Mouse (Mus musculus) embryonic stem cell, embryonic (primary cell): Measurements from ENCODE around the gene Zmym2.
"Not testable (repeated sequence)": the region's sequence is repeated elsewhere in the genome, so short reads cannot be mapped to it uniquely, and the experiment has no call there.

Source experiments
- CTCF ChIA-PET, 4 experiments: fragments of 300-600 bp in 2 of 4; fragments of 350-600 bp in 2 of 4; sonication (Branson Sonifier 250); formaldehyde crosslinking; loops; one replicate each; lab custom pipeline; 2022; ENCODE audit warnings: inconsistent platforms in 2 of 4; lab: Charles Lee
- POLR2A ChIA-PET, 4 experiments: fragments of 300-600 bp in 2 of 4; fragments of 350-600 bp in 2 of 4; sonication (Branson Sonifier 250); formaldehyde crosslinking; loops; one replicate each; lab custom pipeline; 2022; ENCODE audit warnings: antibody characterized with exemption in 4 of 4, inconsistent platforms in 1 of 4; lab: Charles Lee

The Zmym2 gene

GRCm38 (mm10) chr14:56886594-56887513 is at the start of gene Zmym2:
TSS of gene Zmym2 (plus strand) at chr14:56886653.
- CTCF ChIA-PET, result interaction anchor here in 2 of 4 experiments (0.8 to 1.1 kb wide), 2 partner anchors 11 to 100 kb away, joined by 3 to 8 read pairs; no protein-coding TSS in a partner anchor
- POLR2A ChIA-PET, result interaction anchor here in 3 of 4 experiments (0.7 to 1.4 kb wide), 6 partner anchors 9 to 101 kb away, joined by 3 to 14 read pairs (median 4); no protein-coding TSS in a partner anchor

DNA sequence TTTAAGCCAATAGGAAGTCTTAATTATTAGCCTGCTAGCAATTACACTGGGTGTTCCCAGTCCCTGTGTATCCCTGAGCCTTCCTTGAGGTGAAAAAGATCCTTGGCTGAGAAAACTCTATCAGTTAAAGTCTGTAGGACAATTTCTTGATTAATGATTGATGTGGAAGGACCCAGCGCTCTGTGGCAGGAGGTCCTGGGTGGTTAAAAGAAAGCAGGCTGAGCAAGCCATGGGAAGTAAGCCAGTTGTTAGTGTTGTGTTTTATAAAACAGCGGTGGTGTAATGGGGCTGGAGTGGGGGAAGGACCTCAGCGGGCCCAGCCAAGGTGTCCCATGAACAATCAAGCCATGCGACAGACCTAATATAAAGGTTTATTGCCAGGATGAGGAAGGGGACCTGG is 42.4 kb upstream of the Zmym2 start:
- CTCF ChIA-PET, result no interaction called here

GRCm38 (mm10) chr14:56844507-56844906 is 41.9 kb upstream of the Zmym2 start:
- CTCF ChIA-PET, result no interaction called here
- POLR2A ChIA-PET, result interaction anchor here in 3 of 4 experiments (0.5 to 1.1 kb wide), 6 partner anchors 9 to 40 kb away, joined by 3 to 7 read pairs (median 3); no protein-coding TSS in a partner anchor

More for the DNA sequence above, 42.4 kb upstream of the Zmym2 start:
- POLR2A ChIA-PET, result interaction anchor here in 3 of 4 experiments (0.6 to 1.1 kb wide), 5 partner anchors 8 to 39 kb away, joined by 3 to 7 read pairs (median 3); no protein-coding TSS in a partner anchor

GRCm38 (mm10) chr14:56848322-56848721 is 38.1 kb upstream of the Zmym2 start:
- CTCF ChIA-PET, result no interaction called here
- POLR2A ChIA-PET, result interaction anchor here in 2 of 4 experiments (0.8 to 1.5 kb wide), 4 partner anchors 14 to 276 kb away, joined by 3 to 8 read pairs (median 4); no protein-coding TSS in a partner anchor

DNA sequence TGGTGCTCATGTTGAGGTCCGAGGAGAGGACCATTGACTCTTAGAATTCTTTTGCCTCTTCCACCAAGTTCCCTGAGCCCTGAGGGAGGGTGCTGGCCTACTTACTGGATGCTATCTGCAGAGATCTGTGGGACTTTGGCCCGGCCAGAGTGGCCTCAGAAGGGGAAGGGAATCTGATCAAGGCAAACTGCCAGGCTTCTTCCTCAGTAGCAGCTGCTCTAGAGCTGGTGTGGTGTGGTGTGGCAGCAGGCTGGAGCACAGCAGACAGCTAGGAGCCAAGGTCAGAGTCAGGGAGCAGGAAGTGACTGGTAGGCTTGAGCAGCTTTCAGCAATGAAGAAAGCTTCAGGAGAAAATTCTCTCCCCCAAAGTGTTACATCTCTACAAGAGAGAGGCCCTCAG is 36.8 kb upstream of the Zmym2 start:
- ChIA-PET CTCF (interaction anchor here in 1 of 4 experiments (0.6 kb wide), 1 partner anchor 58 kb away, joined by 8 read pairs; no protein-coding TSS in a partner anchor), POLR2A (no interaction called here)

DNA sequence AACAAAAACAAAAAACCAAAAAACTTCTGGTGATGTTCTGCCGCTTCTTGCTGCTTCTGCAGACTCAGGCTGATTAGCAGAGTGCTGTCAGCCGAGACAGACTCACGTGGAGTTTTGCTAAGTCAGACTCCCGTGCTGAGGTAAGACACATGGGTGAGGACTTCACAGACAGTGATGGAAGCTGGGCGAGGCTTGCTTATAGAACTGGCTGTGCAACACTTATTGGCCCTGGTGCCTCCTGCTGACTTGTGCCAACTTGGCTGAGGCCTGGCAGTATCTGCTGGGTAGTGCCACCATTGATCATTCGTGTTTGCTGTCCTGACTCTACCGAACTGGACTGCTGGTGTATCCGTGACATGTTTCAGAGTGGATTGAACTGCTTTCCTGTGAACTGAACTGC is 22.4 kb upstream of the Zmym2 start:
- POLR2A ChIA-PET, result no interaction called here

GRCm38 (mm10) chr14:56864641-56865040 is 21.8 kb upstream of the Zmym2 start:
- ChIA-PET CTCF (no interaction called here), POLR2A (interaction anchor here in 1 of 4 experiments (1.5 kb wide), 1 partner anchor 20 kb away, joined by 3 read pairs; no protein-coding TSS in a partner anchor)

More for the DNA sequence above, 22.4 kb upstream of the Zmym2 start:
- CTCF ChIA-PET, result no interaction called here

DNA sequence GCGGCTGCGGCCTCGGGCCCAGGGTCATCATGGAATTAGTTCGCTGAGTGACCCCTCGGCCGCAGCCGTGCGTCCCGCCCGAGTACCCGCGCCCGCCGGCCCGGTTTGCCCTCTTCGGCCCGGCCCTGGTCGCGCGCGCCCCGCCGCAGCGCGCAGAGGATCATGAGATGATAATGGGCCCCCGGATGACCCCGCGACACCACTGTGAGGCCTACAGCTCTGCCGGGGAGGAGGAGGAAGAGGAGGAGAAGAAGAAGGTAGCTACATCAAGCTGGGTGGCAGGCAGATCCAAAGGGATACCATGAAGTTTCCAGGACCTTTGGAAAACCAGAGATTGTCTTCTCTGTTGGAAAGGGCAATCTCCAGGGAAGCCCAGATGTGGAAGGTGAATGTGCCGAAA is 21.3 kb upstream of the Zmym2 start:
- ChIA-PET CTCF (interaction anchor here in 1 of 4 experiments (0.8 kb wide), 1 partner anchor 1039 kb away, joined by 3 read pairs; no protein-coding TSS in a partner anchor), POLR2A (interaction anchor here in 1 of 4 experiments (1.4 to 1.5 kb wide), 2 partner anchors 20 to 35 kb away, joined by 3 to 4 read pairs; no protein-coding TSS in a partner anchor)

GRCm38 (mm10) chr14:56873525-56873924 is 12.9 kb upstream of the Zmym2 start:
- ChIA-PET POLR2A (interaction anchor here in 2 of 4 experiments (1.3 to 3.1 kb wide), 5 partner anchors 9 to 39 kb away, joined by 3 to 9 read pairs (median 4); no protein-coding TSS in a partner anchor), CTCF (interaction anchor here in 2 of 4 experiments (0.6 kb wide), 2 partner anchors 34 to 37 kb away, joined by 3 read pairs; no protein-coding TSS in a partner anchor)

DNA sequence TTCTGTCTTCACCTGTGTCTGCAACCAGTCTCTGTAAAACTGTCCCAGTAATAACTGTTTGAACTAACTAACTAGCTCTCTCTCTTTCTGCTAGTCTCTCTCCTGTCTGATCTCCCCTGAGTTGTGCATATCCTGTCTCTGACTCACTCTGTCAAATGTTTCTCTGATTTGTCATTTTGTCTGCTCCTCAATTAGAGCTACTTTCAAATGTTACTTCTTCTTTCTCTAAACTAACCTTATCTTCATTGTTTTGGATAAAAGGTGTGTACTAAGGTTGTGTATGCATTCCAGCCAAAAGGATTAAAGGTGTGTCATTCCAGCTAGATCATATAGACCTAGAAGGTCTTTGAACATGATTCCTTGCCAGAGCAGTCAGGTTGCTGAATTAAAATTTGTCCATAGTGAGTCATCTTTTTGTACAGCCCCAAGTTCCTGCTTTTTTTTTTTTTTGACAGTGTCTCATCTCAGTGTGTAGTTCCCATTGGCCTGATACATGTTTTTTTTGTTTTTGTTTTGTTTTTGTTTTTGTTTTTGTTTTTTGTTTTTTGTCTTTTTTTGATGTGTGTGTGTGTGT is 10.8 kb upstream of the Zmym2 start:
- POLR2A ChIA-PET, result interaction anchor here in 3 of 4 experiments (0.7 to 3.1 kb wide), 4 partner anchors 7 to 504 kb away, joined by 4 to 9 read pairs (median 6); no protein-coding TSS in a partner anchor
- CTCF ChIA-PET, result interaction anchor here in 1 of 4 experiments (0.6 kb wide), 1 partner anchor 226 kb away, joined by 3 read pairs; no protein-coding TSS in a partner anchor

DNA sequence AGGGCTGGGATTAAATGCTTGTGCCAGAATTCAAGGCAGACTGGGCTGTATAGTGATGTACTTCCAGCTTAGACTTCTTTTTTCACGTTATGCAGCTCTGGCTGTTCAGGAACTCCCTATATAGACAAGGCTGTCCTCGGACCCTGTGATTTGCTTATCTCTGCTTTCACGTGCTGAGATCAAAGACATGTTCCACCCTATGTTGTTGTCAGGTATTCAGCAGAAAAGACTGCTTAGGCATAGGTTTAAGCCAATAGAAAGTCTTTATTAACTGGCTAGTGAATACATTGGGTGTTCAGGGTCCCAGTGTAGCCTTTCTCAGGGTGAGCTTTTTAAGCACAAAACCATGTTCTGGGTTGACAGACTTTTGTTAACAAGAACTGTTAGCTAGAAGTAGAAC is 5.2 kb upstream of the Zmym2 start:
- CTCF ChIA-PET, result no interaction called here
- POLR2A ChIA-PET, result interaction anchor here in 1 of 4 experiments (0.6 kb wide), 1 partner anchor 965 kb away, joined by 10 read pairs; no protein-coding TSS in a partner anchor

DNA sequence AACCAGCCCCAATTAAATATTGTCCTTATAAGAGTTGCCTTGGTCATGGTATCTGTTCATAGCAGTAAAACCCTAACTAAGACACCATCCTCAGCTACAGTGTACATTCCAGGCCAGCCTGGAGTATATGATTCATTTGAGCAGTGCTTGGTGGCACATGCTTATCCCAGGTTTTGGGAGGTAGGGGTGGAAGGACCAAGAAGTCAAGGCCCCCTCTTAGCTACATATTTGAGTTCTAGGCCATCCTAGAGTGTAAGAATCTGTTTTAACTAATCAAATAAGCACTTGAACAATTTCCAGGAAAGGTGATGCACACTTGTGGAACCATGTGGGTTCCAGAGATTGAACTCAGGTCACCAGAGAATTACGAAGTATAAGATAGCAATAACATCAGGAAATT is 3.0 kb upstream of the Zmym2 start:
- ChIA-PET CTCF (interaction anchor here in 1 of 4 experiments (0.6 kb wide), 1 partner anchor 371 kb away, joined by 3 read pairs; no protein-coding TSS in a partner anchor), POLR2A (interaction anchor here in 3 of 4 experiments (0.6 to 1.9 kb wide), 3 partner anchors 9 to 487 kb away, joined by 5 to 9 read pairs (median 7); no protein-coding TSS in a partner anchor)

DNA sequence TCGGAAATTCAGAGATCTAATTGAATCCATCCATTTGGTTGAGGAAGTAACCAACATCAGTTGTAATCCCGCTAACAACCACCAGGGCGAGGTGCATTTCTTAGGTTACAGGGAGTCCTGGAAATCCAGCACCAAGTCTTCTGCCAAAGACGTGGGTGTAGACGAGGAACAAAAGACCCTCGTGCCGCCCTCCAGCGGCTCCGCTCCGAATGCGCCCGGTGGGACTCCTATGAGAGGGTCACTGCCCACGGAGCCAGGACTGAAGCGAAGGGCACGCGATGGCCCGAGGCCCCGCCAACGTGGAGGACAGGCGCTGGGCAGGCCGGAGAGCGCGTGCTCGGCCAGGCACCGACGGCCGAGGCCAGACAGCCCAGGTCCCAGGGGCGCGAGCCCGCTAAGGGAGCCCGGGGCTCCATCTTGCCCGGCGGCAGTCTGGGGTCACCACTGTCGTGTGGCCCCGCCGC is 1.1 kb upstream of the Zmym2 start:
- ChIA-PET CTCF (no interaction called here), POLR2A (no interaction called here)

- CTCF ChIA-PET, result not testable (repeated sequence)
- POLR2A ChIA-PET, result interaction anchor here in 1 of 4 experiments (0.7 kb wide), 1 partner anchor 101 kb away, joined by 5 read pairs; no protein-coding TSS in a partner anchor
Measured at GRCm38 (mm10) chr14:56885986-56886593, 363 bp upstream of the Zmym2 start.

DNA sequence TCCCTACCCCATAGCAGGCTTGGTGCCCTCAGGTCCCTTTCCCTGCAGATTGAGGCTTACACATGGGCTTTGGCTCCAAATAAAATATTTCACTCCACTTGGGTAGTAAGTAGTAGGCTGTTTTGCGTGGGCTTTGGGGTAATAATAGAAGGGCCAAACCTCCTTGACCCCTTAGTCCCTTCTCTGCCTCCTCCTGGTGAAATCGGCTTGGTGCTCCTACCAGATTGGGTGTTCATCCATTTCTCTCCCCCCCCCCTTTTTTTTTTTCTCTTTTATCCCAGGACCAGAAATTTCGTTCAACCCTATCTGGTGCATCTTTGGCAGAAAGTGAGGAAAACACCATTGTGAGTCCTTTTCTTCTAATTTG is 1.0 kb downstream of the Zmym2 start:
- POLR2A ChIA-PET, result interaction anchor here in 3 of 4 experiments (0.6 to 1.6 kb wide), 11 partner anchors 10 to 1205 kb away, joined by 3 to 14 read pairs (median 4); no protein-coding TSS in a partner anchor
- CTCF ChIA-PET, result interaction anchor here (0.5 to 1.1 kb wide), 7 partner anchors 8 to 215 kb away, joined by 3 to 8 read pairs (median 4); no protein-coding TSS in a partner anchor

DNA sequence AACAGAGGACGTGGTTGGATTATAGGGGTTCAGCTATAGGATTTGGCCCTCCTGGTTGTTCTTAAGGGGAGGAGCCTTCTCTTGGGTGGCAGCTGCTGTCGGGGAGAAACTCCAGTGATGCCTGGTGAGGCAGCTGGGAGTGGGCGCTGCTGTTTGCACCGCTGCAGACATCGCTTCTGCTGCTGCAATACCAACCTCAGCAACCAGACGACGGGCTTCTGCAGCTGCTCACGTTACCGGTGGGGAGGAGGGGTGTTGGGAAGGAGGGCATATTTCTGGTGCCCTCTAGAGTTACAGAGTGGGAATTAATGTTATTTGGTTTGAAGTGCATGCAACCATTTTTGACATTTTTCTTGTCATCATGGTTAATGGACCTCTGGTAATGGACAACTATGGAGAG is 1.4 kb downstream of the Zmym2 start:
- CTCF ChIA-PET, result interaction anchor here (0.5 to 1.1 kb wide), 7 partner anchors 9 to 215 kb away, joined by 3 to 8 read pairs (median 4); no protein-coding TSS in a partner anchor
- POLR2A ChIA-PET, result interaction anchor here in 3 of 4 experiments (0.6 to 1.6 kb wide), 11 partner anchors 10 to 1206 kb away, joined by 3 to 14 read pairs (median 4); no protein-coding TSS in a partner anchor

DNA sequence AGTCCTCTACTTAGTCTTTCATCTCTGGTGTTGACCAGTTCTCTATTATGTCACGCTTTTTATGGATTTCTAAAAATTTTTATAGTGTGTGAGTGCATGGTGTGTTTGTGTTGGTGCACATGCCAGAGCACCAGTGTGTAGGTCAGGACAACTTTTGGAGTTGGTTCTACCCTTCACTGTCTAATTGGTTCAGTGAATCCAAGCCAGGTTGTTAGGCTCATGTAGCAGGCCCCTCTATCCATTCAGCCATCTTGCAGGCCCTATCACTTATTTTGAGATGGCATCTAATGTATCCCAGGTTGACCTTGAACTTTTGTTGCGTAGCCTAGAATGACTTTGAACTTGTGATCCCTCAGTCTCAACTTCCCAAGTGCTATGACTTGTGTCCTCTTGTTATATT is 2.0 kb downstream of the Zmym2 start:
- CTCF ChIA-PET, result interaction anchor here in 3 of 4 experiments (0.6 to 1.1 kb wide), 5 partner anchors 9 to 474 kb away, joined by 3 to 22 read pairs (median 4); no protein-coding TSS in a partner anchor
- POLR2A ChIA-PET, result interaction anchor here in 3 of 4 experiments (0.7 to 3.1 kb wide), 5 partner anchors 10 to 21 kb away, joined by 3 to 12 read pairs (median 8); no protein-coding TSS in a partner anchor
